Mouse (Mus musculus) embryonic facial prominence, embryonic 13.5 days (tissue): Measurements from ENCODE around the gene Ctbp1. TPM values are rescaled to one million over a fixed set of nuclear protein-coding genes. Genes with fewer than 3 reads are reported as not detected.
A peak's percentile ranks its signal among the peaks of the same experiment; 100 is the strongest.

ENCODE experiments used
- ATAC-seq: fragments of 200-750 bp; cut with Nextera tagmentation; 2 replicates; pipeline ENCODE4 v1.8.0; 2017; ENCODE audit warnings: low read depth; ENCODE audit not compliant: insufficient number of reproducible peaks, insufficient read depth, low FRiP score, low TSS enrichment
- H3K27ac ChIP-seq: fragments of 300-500 bp; sonication (generic); 2 replicates; pipeline ENCODE4 v1.5.1; 2015; ENCODE audit warnings: moderate library complexity, mild to moderate bottlenecking, inconsistent platforms
- H3K27me3 ChIP-seq: fragments of 300-500 bp; sonication (generic); 2 replicates; pipeline ENCODE4 v1.6.1; 2015; ENCODE audit warnings: mild to moderate bottlenecking, inconsistent platforms
- H3K36me3 ChIP-seq: fragments of 300-500 bp; sonication (generic); 2 replicates; pipeline ENCODE4 v1.6.1; 2015; ENCODE audit warnings: mild to moderate bottlenecking, inconsistent platforms
- H3K4me1 ChIP-seq: fragments of 300-500 bp; sonication (generic); 2 replicates; pipeline ENCODE4 v1.6.1; 2015; ENCODE audit warnings: inconsistent platforms
- H3K4me2 ChIP-seq: fragments of 300-500 bp; sonication (generic); 2 replicates; pipeline ENCODE4 v1.6.1; 2015; ENCODE audit warnings: moderate library complexity, mild to moderate bottlenecking, inconsistent platforms
- H3K4me3 ChIP-seq: fragments of 300-500 bp; sonication (generic); 2 replicates; pipeline ENCODE4 v1.5.1; 2015; ENCODE audit warnings: mild to moderate bottlenecking, inconsistent platforms
- H3K9ac ChIP-seq: fragments of 300-500 bp; sonication (generic); 2 replicates; pipeline ENCODE4 v1.6.1; 2015; ENCODE audit warnings: mild to moderate bottlenecking, inconsistent platforms
- H3K9me3 ChIP-seq: fragments of 300-500 bp; sonication (generic); 2 replicates; pipeline ENCODE4 v1.6.1; 2016; ENCODE audit warnings: inconsistent platforms
- WGBS: fragments of 180-500 bp; shearing (Covaris S2); methylation state at CpG from one replicate; pipeline ENCODE4 v1.1.7; 2015; ENCODE audit warnings: mixed read lengths; 5-methylcytosine and 5-hydroxymethylcytosine counted together
- polyA plus RNA-seq: library from polyadenylated mRNA; unstranded; fragments of >200 nt; fragmentation: Nextera tagmentation; extraction: Ambion mirVana; gene quantifications from 2 replicates; pipeline ENCODE4 v1.2.1, GENCODE M21; 2015

Ctbp1 gene
- polyA plus RNA-seq, 1 experiment from 2014 or later: 326 TPM

DNA sequence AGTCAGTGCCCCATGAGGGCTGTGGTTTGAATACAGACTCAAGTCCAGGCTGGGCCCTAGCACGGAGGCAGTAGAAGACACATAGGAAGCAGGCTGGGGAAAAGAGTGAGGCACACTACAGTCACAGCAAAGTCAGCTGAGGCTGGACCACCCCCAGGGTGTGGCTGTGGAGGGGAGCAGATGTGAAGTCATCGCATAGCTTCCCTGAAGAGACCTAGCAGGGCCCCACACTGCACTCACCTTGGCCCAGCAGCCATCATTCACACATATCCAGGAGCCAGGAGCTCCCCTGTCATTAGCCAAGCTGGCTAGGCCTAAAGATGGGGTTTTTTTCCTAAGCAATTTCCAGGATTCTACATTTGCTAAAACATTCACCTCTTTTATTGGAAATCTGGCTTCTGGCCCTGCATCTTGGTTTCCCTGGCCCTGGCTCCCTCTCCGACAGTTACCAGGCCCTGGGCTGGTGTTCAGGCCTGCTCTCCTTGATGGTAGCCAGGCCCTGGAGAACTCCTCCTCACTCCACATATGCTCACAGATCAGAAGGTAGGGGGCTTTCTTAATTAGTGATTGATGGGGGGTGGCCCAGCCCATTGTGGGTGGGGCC lies 35.6 kb downstream of the Ctbp1 start:
- H3K36me3 ChIP-seq: peaks cover 24% of the 10 kb centered on the region
- no peaks in the 10 kb centered on the region for H3K9me3 ChIP-seq
- no peak overlapping the region for H3K9ac ChIP-seq
- H3K4me1 ChIP-seq: peaks cover 20% of the 10 kb centered on the region
- H3K27me3 ChIP-seq: no peaks in the 10 kb centered on the region
- H3K27ac ChIP-seq: peak overlapping the region; percentile 35
- WGBS: 73% methylated on average over 3 of the region's 3 CpGs
- H3K4me3 ChIP-seq: no peak overlapping the region
- ATAC-seq: no peak
- H3K4me2 ChIP-seq: no peak overlapping the region

DNA sequence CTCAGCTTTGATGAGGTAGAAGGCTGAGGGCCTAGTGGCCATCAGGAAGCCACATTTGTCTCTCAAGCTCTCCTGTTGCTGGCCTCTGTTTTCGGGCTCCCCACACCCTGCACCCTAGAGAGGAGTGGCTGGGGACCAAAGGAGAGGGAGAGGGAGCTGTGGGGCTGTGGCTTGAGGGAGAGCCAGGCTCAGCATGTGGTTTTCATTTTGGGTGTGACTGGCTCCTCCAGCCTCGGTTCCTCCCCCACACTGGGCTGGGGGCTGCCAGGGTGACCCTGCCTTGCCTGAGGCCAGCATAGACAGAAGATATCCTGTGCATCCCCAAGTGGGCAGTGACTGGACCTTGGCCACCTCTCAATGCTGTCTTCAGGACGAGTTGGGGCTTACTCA lies 36.5 kb downstream of the Ctbp1 start:
- WGBS: 29% methylated on average over 3 of the region's 3 CpGs
- H3K27me3 ChIP-seq: no peaks in the 10 kb centered on the region
- H3K36me3 ChIP-seq: peaks cover 17% of the 10 kb centered on the region
- H3K9me3 ChIP-seq: no peaks in the 10 kb centered on the region
- no peak overlapping the region for H3K9ac ChIP-seq
- H3K4me1 ChIP-seq: peaks cover 23% of the 10 kb centered on the region
- no peak overlapping the region for H3K4me3 ChIP-seq
- H3K27ac ChIP-seq: peak overlapping the region; percentile 44; the same call in 1 of the 2 replicates
- no peak overlapping the region for H3K4me2 ChIP-seq
- no peak for ATAC-seq

DNA sequence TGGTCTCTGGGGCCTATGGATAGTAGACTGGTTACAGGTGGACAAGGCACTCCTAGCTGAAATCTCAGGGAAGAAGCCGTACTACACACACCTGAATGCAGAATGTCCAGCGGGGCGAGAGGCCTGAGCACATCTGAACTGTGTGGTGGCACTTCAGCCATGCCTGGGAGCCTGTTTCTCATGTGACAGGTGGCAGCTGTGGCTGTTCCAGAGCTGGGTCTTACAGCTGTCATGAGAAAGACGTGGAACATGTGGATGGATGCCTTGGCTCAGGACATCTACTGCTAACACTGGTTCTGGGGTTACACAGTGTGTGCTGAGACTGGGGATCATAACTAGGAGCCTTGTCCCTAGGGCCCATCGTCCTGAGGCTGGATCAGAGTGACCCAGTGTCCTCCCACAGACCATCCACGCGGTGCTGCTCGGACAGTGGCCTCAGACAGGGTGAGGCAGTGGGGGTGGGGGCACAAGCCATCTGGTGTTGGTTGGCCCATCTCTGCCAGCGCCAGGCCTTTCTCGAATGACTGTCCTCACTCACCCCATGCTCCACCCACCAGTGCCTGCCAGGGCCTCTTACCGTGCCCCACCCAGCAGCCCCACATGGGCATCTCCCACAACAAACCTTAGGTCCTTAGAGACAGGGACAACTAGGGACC lies 37.1 kb downstream of the Ctbp1 start:
- WGBS: 83% methylated on average over 11 of the region's 11 CpGs
- no peak for ATAC-seq
- H3K27me3 ChIP-seq: no peaks in the 10 kb centered on the region
- no peak overlapping the region for H3K4me3 ChIP-seq
- peak overlapping the region; percentile 44; the same call in 1 of the 2 replicates for H3K27ac ChIP-seq
- peaks cover 23% of the 10 kb centered on the region for H3K4me1 ChIP-seq
- H3K36me3 ChIP-seq: peaks cover 15% of the 10 kb centered on the region
- no peak overlapping the region for H3K4me2 ChIP-seq
- no peak overlapping the region for H3K9ac ChIP-seq
- H3K9me3 ChIP-seq: no peaks in the 10 kb centered on the region

DNA sequence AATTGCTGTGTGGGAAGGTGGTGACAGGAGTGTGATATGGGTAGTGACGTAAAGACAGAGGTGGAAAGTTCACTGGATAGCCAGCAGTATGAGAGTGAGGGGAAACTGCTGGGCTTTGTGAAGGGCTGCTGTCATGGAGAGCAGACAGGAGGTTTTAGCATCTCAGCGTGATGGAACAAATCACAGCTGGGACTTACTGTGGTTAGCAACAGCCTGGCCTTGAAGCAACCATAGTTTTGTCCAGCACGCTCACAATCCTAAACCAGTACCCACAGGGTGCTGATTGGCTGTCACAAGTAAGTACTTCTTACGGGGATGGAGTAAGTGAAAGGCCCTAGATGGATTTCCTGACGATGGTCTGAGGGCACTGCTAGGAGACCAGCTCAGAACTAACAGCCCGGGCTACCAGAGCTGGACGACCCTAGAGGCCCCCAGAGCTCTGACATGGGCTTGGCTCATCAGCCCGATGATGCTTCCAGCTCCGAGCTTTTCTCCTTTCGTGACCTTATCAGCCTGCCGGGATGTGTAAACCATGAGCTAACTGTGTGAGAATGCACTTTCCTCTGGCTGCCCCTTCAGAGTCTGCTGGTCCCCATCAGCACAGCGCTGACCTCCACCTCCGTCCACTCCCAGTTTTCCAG lies 40.3 kb downstream of the Ctbp1 start:
- no peak for ATAC-seq
- H3K36me3 ChIP-seq: no peaks in the 10 kb centered on the region
- no peaks in the 10 kb centered on the region for H3K27me3 ChIP-seq
- WGBS: 69% methylated on average over 13 of the region's 13 CpGs
- H3K4me3 ChIP-seq: no peak overlapping the region
- no peak overlapping the region for H3K9ac ChIP-seq
- no peak overlapping the region for H3K4me2 ChIP-seq
- peaks cover 29% of the 10 kb centered on the region for H3K4me1 ChIP-seq
- no peak overlapping the region for H3K27ac ChIP-seq
- no peaks in the 10 kb centered on the region for H3K9me3 ChIP-seq

DNA sequence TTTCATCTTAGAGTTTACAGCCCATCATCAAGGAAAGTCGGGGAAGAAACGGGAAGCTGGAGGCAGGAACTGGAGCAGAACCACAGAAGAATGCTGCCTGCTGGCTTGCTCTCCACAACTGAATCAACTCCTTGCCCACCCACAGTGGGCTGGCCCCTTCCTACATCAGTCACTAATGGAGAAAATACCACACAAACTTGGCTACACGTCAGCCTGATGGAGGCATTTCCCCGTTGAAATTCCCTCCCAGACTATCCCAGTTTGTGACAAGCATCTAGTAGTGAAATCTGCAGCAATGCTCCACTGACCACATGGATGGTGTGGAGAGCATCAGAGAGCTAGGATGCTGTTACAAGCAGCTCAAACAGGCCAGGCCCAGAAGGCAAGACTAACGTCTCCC lies 42.0 kb downstream of the Ctbp1 start:
- no peak overlapping the region for H3K9ac ChIP-seq
- 59% methylated on average over 5 of the region's 5 CpGs for WGBS
- no peak overlapping the region for H3K4me3 ChIP-seq

DNA sequence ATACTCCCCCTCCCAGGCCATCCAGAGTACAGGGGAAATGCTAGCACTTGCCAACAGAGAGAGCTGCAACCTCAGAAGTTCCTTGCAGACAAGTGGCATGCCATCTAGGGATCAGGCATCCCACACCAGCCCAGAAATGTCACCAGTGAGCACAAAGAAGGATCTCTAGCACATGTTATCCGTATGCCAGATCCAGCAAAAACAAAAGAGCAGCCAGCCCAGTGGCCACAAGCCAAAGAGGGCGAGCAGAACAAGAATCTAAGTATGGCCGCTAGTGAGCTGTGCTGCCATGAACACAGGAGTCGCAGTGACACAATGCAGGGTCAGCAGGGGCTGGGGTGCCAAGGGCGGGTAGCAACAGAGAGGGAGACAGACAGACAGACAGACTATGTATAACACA lies 44.5 kb downstream of the Ctbp1 start:
- Histone ChIP-seq H3K4me2 (no peak overlapping the region), H3K9me3 (no peaks in the 10 kb centered on the region), H3K36me3 (no peaks in the 10 kb centered on the region), H3K9ac (no peak overlapping the region), H3K27ac (no peak overlapping the region), H3K27me3 (no peaks in the 10 kb centered on the region), H3K4me3 (no peak overlapping the region), H3K4me1 (peaks cover 22% of the 10 kb centered on the region)
- 61% methylated on average over 5 of the region's 5 CpGs for WGBS
- ATAC-seq: no peak

More for the DNA sequence above, 42.0 kb downstream of the Ctbp1 start:
- Histone ChIP-seq H3K4me1 (peaks cover 22% of the 10 kb centered on the region), H3K27ac (no peak overlapping the region), H3K36me3 (no peaks in the 10 kb centered on the region), H3K27me3 (no peaks in the 10 kb centered on the region), H3K4me2 (no peak overlapping the region), H3K9me3 (no peaks in the 10 kb centered on the region)
- ATAC-seq: no peak

DNA sequence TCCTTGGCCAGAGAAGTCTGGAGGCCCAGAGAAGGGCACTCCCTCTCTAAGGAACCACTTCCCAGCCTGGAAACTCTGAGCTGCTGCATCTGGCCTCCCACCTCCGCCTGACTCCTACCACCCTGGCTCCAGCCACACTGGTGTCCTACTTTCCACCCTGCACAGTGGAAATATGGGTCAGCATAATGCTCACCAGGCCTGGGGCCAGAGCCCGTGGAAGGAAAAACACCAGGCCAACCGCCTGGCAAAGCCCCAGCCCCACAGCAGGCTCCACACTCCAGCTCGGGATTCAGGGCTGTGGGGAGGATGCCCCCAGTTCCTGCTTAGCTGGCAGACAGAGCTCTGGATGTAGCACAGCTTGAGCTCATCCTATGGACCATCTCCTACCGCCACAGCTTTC lies 46.4 kb downstream of the Ctbp1 start:
- H3K4me1 ChIP-seq: peaks cover 17% of the 10 kb centered on the region
- H3K4me2 ChIP-seq: no peak overlapping the region
- peak overlapping the region; percentile 27; the same call in 1 of the 2 replicates for H3K9ac ChIP-seq
- 70% methylated on average over 5 of the region's 5 CpGs for WGBS
- H3K4me3 ChIP-seq: no peak overlapping the region
- no peak for ATAC-seq
- H3K9me3 ChIP-seq: no peaks in the 10 kb centered on the region
- no peaks in the 10 kb centered on the region for H3K27me3 ChIP-seq
- H3K27ac ChIP-seq: peak overlapping the region; percentile 29; the same call in 1 of the 2 replicates
- no peaks in the 10 kb centered on the region for H3K36me3 ChIP-seq

DNA sequence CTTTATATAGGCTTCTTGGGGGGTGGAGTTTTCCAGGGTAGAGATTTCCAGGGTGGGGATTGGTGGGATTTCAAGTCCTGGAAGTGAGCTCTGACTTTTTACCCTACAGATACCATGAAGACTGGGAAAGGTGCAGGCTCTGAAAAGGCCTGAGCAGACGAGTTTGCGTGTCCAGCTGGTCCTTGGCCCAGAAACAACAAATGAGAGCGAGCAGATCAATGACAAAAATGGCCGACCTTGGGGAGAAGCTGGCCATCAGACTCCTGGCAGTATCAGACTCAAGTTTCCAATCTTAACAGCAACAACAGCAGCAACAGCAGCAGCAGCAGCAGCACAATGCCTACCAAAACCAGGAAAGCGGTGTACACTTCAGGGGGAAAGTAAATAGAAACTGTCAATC lies 49.1 kb downstream of the Ctbp1 start:
- Histone ChIP-seq H3K4me2 (no peak overlapping the region), H3K36me3 (no peaks in the 10 kb centered on the region), H3K27me3 (no peaks in the 10 kb centered on the region), H3K9ac (no peak overlapping the region), H3K27ac (no peak overlapping the region), H3K4me3 (no peak overlapping the region), H3K4me1 (peaks cover 30% of the 10 kb centered on the region), H3K9me3 (no peaks in the 10 kb centered on the region)
- no peak for ATAC-seq
- WGBS: 91% methylated on average over 5 of the region's 5 CpGs

DNA sequence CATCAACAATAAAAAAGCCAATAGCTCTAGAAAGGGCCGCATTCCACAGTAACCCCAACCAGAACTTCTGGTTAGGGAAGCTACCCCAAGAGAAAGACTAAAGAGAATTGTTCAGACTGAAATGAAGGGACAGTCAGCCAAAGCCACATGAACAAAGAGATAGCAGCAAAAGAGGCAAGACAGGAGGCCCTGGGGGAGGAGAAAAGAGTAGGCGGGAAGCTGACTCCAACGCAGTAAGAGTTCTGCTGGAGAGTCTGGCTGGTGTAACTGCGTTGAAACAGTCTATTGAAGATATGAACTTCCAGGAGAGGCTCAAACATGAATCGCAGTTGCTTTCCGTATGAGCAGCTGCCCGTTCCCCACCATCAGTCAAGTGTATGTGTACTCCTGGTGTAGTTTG lies 50.3 kb downstream of the Ctbp1 start:
- 82% methylated on average over 7 of the region's 7 CpGs for WGBS
- H3K27ac ChIP-seq: no peak overlapping the region
- H3K27me3 ChIP-seq: no peaks in the 10 kb centered on the region
- no peak overlapping the region for H3K9ac ChIP-seq
- no peak for ATAC-seq
- H3K4me3 ChIP-seq: no peak overlapping the region
- H3K4me1 ChIP-seq: peaks cover 28% of the 10 kb centered on the region
- H3K4me2 ChIP-seq: no peak overlapping the region
- no peaks in the 10 kb centered on the region for H3K9me3 ChIP-seq
- H3K36me3 ChIP-seq: no peaks in the 10 kb centered on the region

DNA sequence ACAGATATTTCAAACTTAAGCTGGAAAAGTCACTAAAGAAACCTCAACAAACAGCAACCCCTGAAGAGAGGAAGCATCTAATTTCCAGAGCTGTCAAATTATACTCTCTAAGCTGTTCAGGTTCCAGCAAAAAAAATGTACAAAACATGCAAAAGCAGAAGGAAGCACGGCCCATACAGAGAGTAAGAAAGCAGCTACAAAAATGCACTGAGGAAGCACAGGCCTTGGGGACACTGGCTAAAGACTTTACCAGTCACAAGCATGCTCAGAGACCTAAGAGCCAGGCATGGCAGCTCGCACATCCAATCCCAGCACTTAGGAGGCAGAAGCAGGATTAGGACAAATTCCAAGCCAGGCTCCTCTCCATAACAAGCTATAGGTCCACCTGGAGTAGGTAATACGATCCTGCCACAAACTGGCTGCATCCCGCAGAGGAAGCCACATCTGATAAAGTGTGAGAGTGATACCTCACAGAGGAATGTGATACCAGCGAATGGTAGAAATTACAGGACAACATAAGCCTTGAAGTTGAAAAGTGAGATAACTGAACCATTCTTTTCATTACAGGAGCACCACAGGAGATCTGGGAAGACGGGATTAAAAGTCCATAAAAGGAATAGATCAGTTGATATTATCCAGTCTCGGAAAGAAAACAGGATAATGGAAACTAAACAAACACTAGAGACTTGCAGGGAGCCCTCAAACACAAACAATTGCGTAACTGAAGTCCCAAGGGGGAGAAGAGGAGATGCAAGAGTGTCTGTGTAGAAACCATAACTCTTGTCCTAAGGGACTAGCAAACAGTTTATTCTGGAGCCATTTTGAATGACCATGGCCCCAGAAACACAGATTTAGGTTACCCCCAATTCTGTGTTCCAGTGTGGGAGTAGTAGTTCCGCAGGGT lies 51.7 kb downstream of the Ctbp1 start:
- ATAC-seq: no peak
- Histone ChIP-seq H3K27ac (no peak overlapping the region), H3K4me3 (no peak overlapping the region), H3K27me3 (no peaks in the 10 kb centered on the region), H3K36me3 (no peaks in the 10 kb centered on the region), H3K9ac (no peak overlapping the region), H3K4me1 (peaks cover 29% of the 10 kb centered on the region), H3K9me3 (no peaks in the 10 kb centered on the region), H3K4me2 (no peak overlapping the region)
- WGBS: 36% methylated on average over 9 of the region's 9 CpGs

DNA sequence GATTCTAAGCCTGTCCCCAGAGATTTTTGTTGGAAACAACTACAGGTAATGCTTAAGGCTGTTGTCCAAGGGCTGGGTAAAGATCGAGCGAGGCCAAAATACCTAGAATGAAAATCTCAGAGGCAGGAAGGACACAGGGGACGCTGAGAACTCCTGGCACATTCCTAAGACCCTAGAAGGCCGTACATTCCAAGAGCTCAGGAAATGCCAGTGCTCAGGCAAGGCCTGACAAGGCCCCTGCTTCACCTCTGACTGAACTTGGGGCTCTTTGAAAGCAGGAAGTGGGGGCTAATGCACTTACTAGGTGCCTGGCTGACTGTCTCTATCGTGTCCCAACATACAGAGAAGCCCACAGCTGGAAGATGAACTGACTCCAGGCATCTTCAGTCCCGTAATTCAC lies 52.4 kb downstream of the Ctbp1 start:
- Histone ChIP-seq H3K27me3 (no peaks in the 10 kb centered on the region), H3K9ac (no peak overlapping the region), H3K4me3 (no peak overlapping the region), H3K27ac (no peak overlapping the region), H3K36me3 (no peaks in the 10 kb centered on the region), H3K4me1 (peaks cover 34% of the 10 kb centered on the region), H3K4me2 (no peak overlapping the region), H3K9me3 (no peaks in the 10 kb centered on the region)
- no peak for ATAC-seq
- 25% methylated on average over 6 of the region's 6 CpGs for WGBS
